ENCODE assay signal across 11 mouse cellular contexts in the genomic region with DNA sequence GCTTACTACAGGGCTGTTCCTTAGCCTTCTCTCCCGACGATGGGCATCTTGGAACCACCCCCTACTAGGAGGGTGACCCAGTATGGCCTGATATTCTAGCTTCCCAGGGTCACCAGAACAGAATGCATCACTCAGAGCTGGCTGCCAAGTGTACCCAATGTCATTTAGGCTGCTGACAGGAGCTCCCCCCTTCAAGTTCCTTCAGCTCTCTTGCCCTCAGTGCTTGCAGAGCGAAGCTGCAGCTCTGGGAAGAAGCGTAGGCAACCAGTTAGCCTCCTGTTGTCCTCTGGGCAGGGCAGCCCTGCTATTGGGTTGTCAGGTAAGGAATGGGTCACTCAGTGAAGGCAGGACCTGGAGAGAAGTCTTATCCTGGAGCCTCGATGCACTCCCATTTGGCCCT. TPM values are rescaled to one million over a fixed set of nuclear protein-coding genes. Genes with fewer than 3 reads are reported as not detected.
A peak's percentile ranks its signal among the peaks of the same experiment; 100 is the strongest.
DNase-seq lines count a peak whose midpoint lies in the region; ATAC-seq and TF ChIP-seq lines count a peak whose summit lies in the region.
"Had no signal": no experiment of that assay in that cellular context is flagged by ENCODE, and none has a peak within 500 bp of the region (broad histone marks: within the 10 kb centered on the region; RNA-seq: fewer than 3 reads in every experiment).

No protein-coding gene starts in this region.

- H3K4me3 ChIP-seq in forebrain, embryonic 13.5 days, result no peak overlapping the region
- H3K4me3 ChIP-seq in forebrain, postnatal 0 days (ENCODE audit: low read depth, low read length), result no peak overlapping the region
- H3K4me3 ChIP-seq in neural tube, embryonic 13.5 days, result peak overlapping the region; percentile 70; the same call in 1 of the 2 replicates
- H3K4me3 ChIP-seq in hindbrain, embryonic 14.5 days (replicated peaks; ENCODE audit: low read length), result peak overlapping the region; percentile 75; the same call in 1 of the 2 replicates
- no peak overlapping the region for H3K4me3 ChIP-seq in midbrain, embryonic 15.5 days

- WGBS in forebrain, embryonic 13.5 days, result 66% methylated on average over 5 of the region's 5 CpGs
- 59% methylated on average over 5 of the region's 5 CpGs for WGBS in forebrain, postnatal 0 days
- 64% methylated on average over 5 of the region's 5 CpGs for WGBS in neural tube, embryonic 13.5 days
- WGBS in hindbrain, embryonic 14.5 days, result 74% methylated on average over 5 of the region's 5 CpGs
- 63% methylated on average over 5 of the region's 5 CpGs for WGBS in midbrain, embryonic 15.5 days

- ATAC-seq in forebrain, embryonic 13.5 days, result no peak
- ATAC-seq in forebrain, postnatal 0 days, result no peak
- no peak for ATAC-seq in neural tube, embryonic 13.5 days (ENCODE audit: low read depth)
- ATAC-seq in hindbrain, embryonic 14.5 days (ENCODE audit: low FRiP score), result no peak
- no peak for ATAC-seq in midbrain, embryonic 15.5 days (replicated peaks)
- ATAC-seq in erythroblast, adult 5-6 weeks (replicated peaks; ENCODE audit: low FRiP score, poor library complexity, severe bottlenecking), result no peak
- ATAC-seq: CD4-positive, CD25-positive, alpha-beta regulatory T cell, adult 4 months; liver, postnatal 0 days had no signal

- H3K27me3 ChIP-seq in forebrain, embryonic 13.5 days, result no peaks in the 10 kb centered on the region
- H3K27me3 ChIP-seq in forebrain, postnatal 0 days (ENCODE audit: insufficient read depth, low read length), result no peaks in the 10 kb centered on the region
- peaks cover 5% of the 10 kb centered on the region; the same call in 1 of the 2 replicates for H3K27me3 ChIP-seq in neural tube, embryonic 13.5 days
- no peaks in the 10 kb centered on the region for H3K27me3 ChIP-seq in hindbrain, embryonic 14.5 days (ENCODE audit: control insufficient read depth, insufficient read depth, low read length)
- H3K27me3 ChIP-seq in midbrain, embryonic 15.5 days (replicated peaks), result no peaks in the 10 kb centered on the region

- TF ChIP-seq CTCF in forebrain, postnatal 0 days (IDR thresholded peaks at IDR 0.05; ENCODE audit: low read depth), result no peak

- peaks cover 30% of the 10 kb centered on the region for H3K4me1 ChIP-seq in forebrain, embryonic 13.5 days
- H3K4me1 ChIP-seq in forebrain, postnatal 0 days (ENCODE audit: insufficient read depth), result peaks cover 9% of the 10 kb centered on the region
- peaks cover 29% of the 10 kb centered on the region for H3K4me1 ChIP-seq in neural tube, embryonic 13.5 days (replicated peaks)
- peaks cover 18% of the 10 kb centered on the region for H3K4me1 ChIP-seq in hindbrain, embryonic 14.5 days (replicated peaks; ENCODE audit: control insufficient read depth, insufficient read depth, low read length)
- peaks cover 31% of the 10 kb centered on the region for H3K4me1 ChIP-seq in midbrain, embryonic 15.5 days

- H3K27ac ChIP-seq in forebrain, embryonic 13.5 days, result no peak overlapping the region
- H3K27ac ChIP-seq in forebrain, postnatal 0 days (ENCODE audit: low read depth, low read length), result no peak overlapping the region
- H3K27ac ChIP-seq in neural tube, embryonic 13.5 days (replicated peaks), result no peak overlapping the region
- H3K27ac ChIP-seq in hindbrain, embryonic 14.5 days, result no peak overlapping the region
- peak overlapping the region; percentile 68; the same call in 1 of the 2 replicates for H3K27ac ChIP-seq in midbrain, embryonic 15.5 days

- H3K36me3 ChIP-seq in forebrain, embryonic 13.5 days (ENCODE audit: poor library complexity, severe bottlenecking), result peaks cover 20% of the 10 kb centered on the region
- H3K36me3 ChIP-seq in forebrain, postnatal 0 days (ENCODE audit: insufficient read depth), result peaks cover 18% of the 10 kb centered on the region
- H3K36me3 ChIP-seq in neural tube, embryonic 13.5 days, result peaks cover 18% of the 10 kb centered on the region
- H3K36me3 ChIP-seq in hindbrain, embryonic 14.5 days (replicated peaks; ENCODE audit: control insufficient read depth, insufficient read depth), result peaks cover 18% of the 10 kb centered on the region
- peaks cover 16% of the 10 kb centered on the region for H3K36me3 ChIP-seq in midbrain, embryonic 15.5 days (replicated peaks)

- H3K4me2 ChIP-seq in forebrain, embryonic 13.5 days, result peak overlapping the region; percentile 91; the same call in 1 of the 2 replicates
- no peak overlapping the region for H3K4me2 ChIP-seq in forebrain, postnatal 0 days (ENCODE audit: low read depth)
- peak overlapping the region; percentile 93 for H3K4me2 ChIP-seq in neural tube, embryonic 13.5 days
- peak overlapping the region; percentile 59 for H3K4me2 ChIP-seq in hindbrain, embryonic 14.5 days (replicated peaks)
- peak overlapping the region; percentile 79 for H3K4me2 ChIP-seq in midbrain, embryonic 15.5 days

- peaks cover 7% of the 10 kb centered on the region; the same call in 1 of the 2 replicates for H3K9me3 ChIP-seq in forebrain, embryonic 13.5 days (replicated peaks)
- no peaks in the 10 kb centered on the region for H3K9me3 ChIP-seq in forebrain, postnatal 0 days (ENCODE audit: low read length)
- no peaks in the 10 kb centered on the region for H3K9me3 ChIP-seq in neural tube, embryonic 13.5 days
- peaks cover 3% of the 10 kb centered on the region; the same call in 1 of the 2 replicates for H3K9me3 ChIP-seq in hindbrain, embryonic 14.5 days (ENCODE audit: control insufficient read depth, low read length)
- H3K9me3 ChIP-seq in midbrain, embryonic 15.5 days, result no peaks in the 10 kb centered on the region

- peak overlapping the region; percentile 88; the same call in 1 of the 2 replicates for H3K9ac ChIP-seq in forebrain, embryonic 13.5 days
- H3K9ac ChIP-seq in forebrain, postnatal 0 days, result no peak overlapping the region
- peak overlapping the region; percentile 87; the same call in 1 of the 2 replicates for H3K9ac ChIP-seq in neural tube, embryonic 13.5 days
- no peak overlapping the region for H3K9ac ChIP-seq in hindbrain, embryonic 14.5 days
- H3K9ac ChIP-seq in midbrain, embryonic 15.5 days, result no peak overlapping the region
- H3K9ac ChIP-seq: liver, postnatal 0 days had no signal

- DNase-seq in forebrain, postnatal 0 days, result no peak
- DNase-seq in neural tube, embryonic 10.5 days (ENCODE audit: extremely low spot score, low spot score), result no peak
- DNase-seq in hindbrain, embryonic 14.5 days (ENCODE audit: low spot score), result no peak
- no peak for DNase-seq in embryo, embryonic 10.5 days (ENCODE audit: low spot score)
- DNase-seq: kidney, adult 11 months had no signal

RNA-seq across cellular contexts. Expression of a gene that starts 0.8 kb away (rescaled TPM):
- polyA plus RNA-seq in forebrain, embryonic 13.5 days (2015; fragmentation: Nextera tagmentation; extraction: Ambion mirVana), result 23.9 and 27.8 TPM in 2 replicates
- 71.8 and 75.6 TPM in 2 replicates for total RNA-seq in forebrain, postnatal 0 days (2014; rRNA removed)
- polyA plus RNA-seq in forebrain, postnatal 0 days (2015; fragmentation: Nextera tagmentation; extraction: Ambion mirVana), result 59.3 and 66.7 TPM in 2 replicates
- polyA plus RNA-seq in neural tube, embryonic 13.5 days (2015; fragmentation: Nextera tagmentation; extraction: Ambion mirVana), result 33.5 and 33.9 TPM in 2 replicates
- polyA plus RNA-seq in hindbrain, embryonic 14.5 days (2014; fragmentation: Nextera tagmentation; extraction: Ambion mirVana), result 28.0 and 33.4 TPM in 2 replicates
- polyA plus RNA-seq in midbrain, embryonic 15.5 days (2015; fragmentation: Nextera tagmentation; extraction: Ambion mirVana), result 44.9 and 50.6 TPM in 2 replicates
- total RNA-seq in erythroblast, adult 5-6 weeks (2015; ENCODE audit: low replicate concordance), result not detected in 2 replicates
- 1.0 TPM in 1 of 2 replicates, not detected in the other for total RNA-seq in erythroblast, adult 5-6 weeks (2017; ENCODE audit: low replicate concordance)
- polyA plus RNA-seq: CD4-positive, CD25-positive, alpha-beta regulatory T cell, adult 4 months had no signal

RNA-seq across cellular contexts. Expression of a gene that starts 28.7 kb away (rescaled TPM):
- 32.2 and 41.2 TPM in 2 replicates for polyA plus RNA-seq in forebrain, embryonic 13.5 days (2015; fragmentation: Nextera tagmentation; extraction: Ambion mirVana)
- 7.8 and 8.6 TPM in 2 replicates for total RNA-seq in forebrain, postnatal 0 days (2014; rRNA removed)
- 7.6 and 10.0 TPM in 2 replicates for polyA plus RNA-seq in forebrain, postnatal 0 days (2015; fragmentation: Nextera tagmentation; extraction: Ambion mirVana)
- polyA plus RNA-seq in neural tube, embryonic 13.5 days (2015; fragmentation: Nextera tagmentation; extraction: Ambion mirVana), result 17.1 and 18.7 TPM in 2 replicates
- polyA plus RNA-seq in hindbrain, embryonic 14.5 days (2014; fragmentation: Nextera tagmentation; extraction: Ambion mirVana), result 10.2 and 14.4 TPM in 2 replicates
- 12.7 and 16.3 TPM in 2 replicates for polyA plus RNA-seq in midbrain, embryonic 15.5 days (2015; fragmentation: Nextera tagmentation; extraction: Ambion mirVana)
- total RNA-seq in erythroblast, adult 5-6 weeks (2015; ENCODE audit: low replicate concordance), result 1.0 and 1.9 TPM in 2 replicates
- 7.5 and 8.2 TPM in 2 replicates for total RNA-seq in erythroblast, adult 5-6 weeks (2017; ENCODE audit: low replicate concordance)

RNA-seq across cellular contexts. Expression of a gene that starts 38.8 kb away (rescaled TPM):
- 35.9 and 40.0 TPM in 2 replicates for polyA plus RNA-seq in forebrain, embryonic 13.5 days (2015; fragmentation: Nextera tagmentation; extraction: Ambion mirVana)
- 8.3 and 16.1 TPM in 2 replicates for total RNA-seq in forebrain, postnatal 0 days (2014; rRNA removed)
- 28.9 and 47.1 TPM in 2 replicates for polyA plus RNA-seq in forebrain, postnatal 0 days (2015; fragmentation: Nextera tagmentation; extraction: Ambion mirVana)
- polyA plus RNA-seq in neural tube, embryonic 13.5 days (2015; fragmentation: Nextera tagmentation; extraction: Ambion mirVana), result 66.3 and 74.9 TPM in 2 replicates
- 30.5 and 34.4 TPM in 2 replicates for polyA plus RNA-seq in hindbrain, embryonic 14.5 days (2014; fragmentation: Nextera tagmentation; extraction: Ambion mirVana)
- polyA plus RNA-seq in midbrain, embryonic 15.5 days (2015; fragmentation: Nextera tagmentation; extraction: Ambion mirVana), result 23.7 and 27.3 TPM in 2 replicates
- 111 and 139 TPM in 2 replicates for total RNA-seq in erythroblast, adult 5-6 weeks (2015; ENCODE audit: low replicate concordance)
- total RNA-seq in erythroblast, adult 5-6 weeks (2017; ENCODE audit: low replicate concordance), result 75.3 and 179 TPM in 2 replicates

RNA-seq across cellular contexts. Expression of a gene that starts 44.9 kb away (rescaled TPM):
- 314 and 328 TPM in 2 replicates for polyA plus RNA-seq in forebrain, embryonic 13.5 days (2015; fragmentation: Nextera tagmentation; extraction: Ambion mirVana)
- total RNA-seq in forebrain, postnatal 0 days (2014; rRNA removed), result 191 and 198 TPM in 2 replicates
- polyA plus RNA-seq in forebrain, postnatal 0 days (2015; fragmentation: Nextera tagmentation; extraction: Ambion mirVana), result 533 and 584 TPM in 2 replicates
- 301 and 350 TPM in 2 replicates for polyA plus RNA-seq in neural tube, embryonic 13.5 days (2015; fragmentation: Nextera tagmentation; extraction: Ambion mirVana)
- polyA plus RNA-seq in hindbrain, embryonic 14.5 days (2014; fragmentation: Nextera tagmentation; extraction: Ambion mirVana), result 280 and 288 TPM in 2 replicates
- polyA plus RNA-seq in midbrain, embryonic 15.5 days (2015; fragmentation: Nextera tagmentation; extraction: Ambion mirVana), result 370 and 393 TPM in 2 replicates
- 6.9 and 9.0 TPM in 2 replicates for total RNA-seq in erythroblast, adult 5-6 weeks (2015; ENCODE audit: low replicate concordance)
- 3.6 and 3.9 TPM in 2 replicates for total RNA-seq in erythroblast, adult 5-6 weeks (2017; ENCODE audit: low replicate concordance)

Comparison
In these comparisons a context has a peak if more than half of its experiments do, and no peak if none do; other contexts are left out.
1. H3K9ac ChIP-seq: peak in forebrain, embryonic 13.5 days (single experiment) and neural tube, embryonic 13.5 days (single experiment); none in forebrain, postnatal 0 days (single experiment), hindbrain, embryonic 14.5 days (single experiment) and midbrain, embryonic 15.5 days (single experiment).
2. H3K4me3 ChIP-seq: peak in neural tube, embryonic 13.5 days (single experiment) and hindbrain, embryonic 14.5 days (single experiment); none in forebrain, embryonic 13.5 days (single experiment), forebrain, postnatal 0 days (single experiment) and midbrain, embryonic 15.5 days (single experiment).